Mouse (Mus musculus): Measurements from ENCODE around the gene Rfxap.

The Rfxap gene

DNA sequence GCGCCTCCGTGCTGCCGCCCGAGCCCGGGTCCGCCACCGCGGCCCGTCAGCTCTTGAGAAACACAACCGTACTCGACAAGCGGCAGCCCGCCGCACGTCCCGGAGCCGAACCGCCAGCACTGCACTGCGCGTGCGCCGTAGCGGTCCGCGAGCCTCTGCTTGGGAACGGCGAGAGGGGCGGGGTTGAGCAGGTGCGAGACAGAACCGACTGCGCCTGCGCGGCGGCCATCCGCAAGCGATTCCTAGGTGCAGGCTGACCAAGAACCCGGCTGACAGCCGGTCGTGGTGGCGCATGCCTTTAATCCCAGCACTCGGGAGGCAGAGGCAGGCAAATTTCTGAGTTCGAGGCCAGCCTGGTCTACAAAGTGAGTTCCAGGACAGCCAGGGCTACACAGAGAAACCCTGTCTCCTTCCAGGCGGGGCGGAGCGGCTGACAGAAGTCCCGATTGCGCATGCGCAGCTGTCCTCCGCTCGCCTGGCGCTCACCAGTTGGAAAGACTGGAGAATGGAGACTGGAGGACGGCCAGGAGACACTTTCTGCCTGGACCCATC lies at the start of gene Rfxap:
TSS of gene Rfxap (minus strand) at position 126 of the 552 bp plus-strand sequence.
- DNase-seq (ENCODE audit: low spot score) = peak; percentile 91

DNA sequence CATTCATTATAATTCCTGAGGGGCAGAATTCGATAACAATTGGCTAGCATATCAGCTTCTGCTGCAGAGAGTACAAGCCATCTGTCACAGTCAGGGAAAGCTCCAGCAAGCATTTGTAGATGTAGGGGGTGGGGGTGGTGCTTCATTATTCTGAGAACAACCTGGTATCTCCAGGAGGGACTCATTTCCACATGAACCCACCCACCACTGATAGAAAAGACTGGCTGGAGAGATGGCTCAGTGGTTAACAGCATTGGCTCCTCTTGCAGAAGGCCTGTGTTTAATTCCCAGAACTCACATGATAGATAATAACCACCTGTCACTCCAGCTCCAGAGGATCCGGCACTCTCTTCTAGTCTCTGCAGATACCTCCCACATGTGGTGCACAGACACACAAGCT lies 27.8 kb upstream of the Rfxap start:
- no peak for DNase-seq (ENCODE audit: low spot score)

DNA sequence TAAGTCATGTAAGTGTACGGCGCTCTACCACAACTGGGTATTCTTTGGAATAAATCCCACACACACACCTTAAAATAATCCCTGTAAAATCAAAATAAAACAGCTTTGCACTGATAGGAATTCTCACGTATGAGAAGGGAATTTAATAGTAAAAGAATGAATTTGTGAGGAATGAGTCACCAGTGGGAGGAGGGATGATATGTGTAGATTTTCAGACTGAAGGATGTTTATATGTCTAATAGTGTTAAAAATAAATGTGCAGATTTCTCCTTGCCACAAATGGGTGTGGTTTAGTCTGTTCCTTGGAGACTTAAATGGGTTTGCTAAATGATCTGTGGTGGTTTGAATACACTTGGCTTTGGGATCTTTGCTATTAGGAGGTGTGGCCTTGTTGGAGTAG lies 24.9 kb upstream of the Rfxap start:
- no peak for DNase-seq (ENCODE audit: low spot score)

DNA sequence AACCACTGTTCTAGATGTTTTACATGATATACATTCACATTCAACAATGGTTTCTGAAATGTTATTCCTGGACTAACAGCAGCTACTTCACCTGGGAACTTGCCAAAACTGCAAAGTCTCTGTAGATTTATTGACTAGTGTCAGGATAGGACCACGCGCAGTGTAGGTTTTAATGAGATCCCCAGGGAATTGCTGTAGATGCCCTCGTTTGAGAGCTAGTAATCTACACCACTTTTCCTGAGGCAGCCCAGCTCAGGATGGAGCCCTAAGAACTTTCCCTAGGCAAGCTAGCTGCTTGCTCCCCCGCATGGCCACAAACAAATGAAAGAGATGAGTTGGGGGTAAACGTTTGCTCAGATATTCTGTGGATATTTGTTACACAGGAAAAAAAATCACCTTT lies 14.9 kb upstream of the Rfxap start:
- no peak for DNase-seq (ENCODE audit: low spot score)

DNA sequence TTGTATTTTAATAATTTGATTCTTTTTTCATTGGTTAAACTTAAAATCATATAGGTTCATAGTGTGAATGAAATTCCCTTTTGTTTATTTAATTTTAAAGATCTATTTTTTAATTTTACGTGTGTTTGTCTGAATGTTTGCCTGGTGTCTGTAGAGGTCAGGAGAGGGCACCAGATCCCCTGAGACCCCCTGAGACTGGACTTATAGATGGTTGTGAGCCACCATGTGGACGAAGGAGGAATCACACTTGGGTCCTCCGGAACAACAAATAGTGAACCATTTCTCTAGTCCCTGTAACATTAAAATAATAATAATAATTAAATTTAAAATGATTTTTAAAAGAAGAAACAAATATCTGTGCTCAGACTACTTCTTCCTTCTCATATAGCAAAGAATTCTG lies 7.7 kb upstream of the Rfxap start:
- peak; percentile 22 for DNase-seq (ENCODE audit: low spot score)

DNA sequence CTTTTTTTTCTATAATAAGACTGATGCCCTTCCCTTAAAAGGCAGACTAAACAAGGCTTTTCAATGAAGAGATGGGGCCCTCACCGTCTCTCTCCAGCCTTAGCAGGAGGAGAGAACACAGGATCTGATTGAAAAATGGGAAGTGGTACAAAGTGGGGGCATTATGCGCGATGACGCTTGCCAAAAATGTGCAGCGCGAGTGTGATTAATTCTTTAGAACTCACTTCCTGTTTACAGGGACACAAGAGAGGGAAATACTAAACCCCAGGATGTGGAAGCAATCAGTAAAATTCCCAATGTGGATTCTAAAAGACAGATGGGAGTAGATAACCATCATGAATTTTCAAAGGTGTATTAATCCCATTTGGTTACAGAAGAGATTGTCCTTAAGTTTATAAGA lies 7.0 kb upstream of the Rfxap start:
- no peak for DNase-seq (ENCODE audit: low spot score)

DNA sequence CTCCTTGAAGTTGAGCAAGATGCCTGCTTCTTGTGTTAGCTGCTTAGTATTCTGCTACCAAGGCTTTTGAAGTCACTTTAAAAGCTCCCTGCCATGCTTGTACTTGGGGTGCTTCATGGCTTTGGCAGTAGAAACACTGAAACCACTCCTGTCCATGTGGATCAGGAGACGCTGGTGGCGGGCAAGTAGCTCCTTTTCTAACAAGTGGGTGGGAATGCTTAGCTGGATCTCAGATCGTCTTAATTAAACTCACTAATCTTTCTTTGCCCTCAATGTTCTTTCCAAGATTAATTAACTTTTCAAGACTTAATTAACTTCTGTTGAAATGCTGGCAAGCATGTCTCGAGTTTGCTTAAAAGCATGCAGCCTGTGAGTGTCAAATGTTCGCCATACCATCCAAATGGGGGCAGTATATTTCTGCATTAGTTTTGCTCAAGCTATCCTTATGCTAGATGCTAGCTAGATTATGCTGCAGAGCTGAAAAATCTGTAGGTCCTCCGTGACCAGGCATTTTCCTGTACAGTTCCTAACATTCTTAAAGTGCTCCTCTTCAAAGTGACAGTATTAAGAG lies 5.9 kb upstream of the Rfxap start:
- DNase-seq (ENCODE audit: low spot score) = no peak

DNA sequence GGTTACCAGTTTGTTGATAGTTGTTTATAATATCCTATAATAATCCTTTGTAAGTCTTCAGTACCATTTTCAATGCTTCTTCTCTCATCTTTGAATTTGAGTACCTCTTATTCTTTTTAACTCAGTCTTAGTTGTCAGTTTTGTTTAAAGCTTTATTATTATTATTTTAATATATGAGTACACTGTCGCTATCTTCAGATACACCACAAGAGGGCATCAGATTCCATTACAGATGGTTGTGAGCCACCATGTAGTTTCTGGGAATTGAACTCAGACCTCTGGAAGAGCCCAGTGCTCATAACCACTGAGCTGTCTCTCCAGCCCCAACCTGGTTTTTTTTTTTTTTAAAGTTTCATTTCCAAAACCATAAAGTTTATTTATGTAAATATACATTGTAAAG lies 4.0 kb upstream of the Rfxap start:
- DNase-seq (ENCODE audit: low spot score) = no peak

DNA sequence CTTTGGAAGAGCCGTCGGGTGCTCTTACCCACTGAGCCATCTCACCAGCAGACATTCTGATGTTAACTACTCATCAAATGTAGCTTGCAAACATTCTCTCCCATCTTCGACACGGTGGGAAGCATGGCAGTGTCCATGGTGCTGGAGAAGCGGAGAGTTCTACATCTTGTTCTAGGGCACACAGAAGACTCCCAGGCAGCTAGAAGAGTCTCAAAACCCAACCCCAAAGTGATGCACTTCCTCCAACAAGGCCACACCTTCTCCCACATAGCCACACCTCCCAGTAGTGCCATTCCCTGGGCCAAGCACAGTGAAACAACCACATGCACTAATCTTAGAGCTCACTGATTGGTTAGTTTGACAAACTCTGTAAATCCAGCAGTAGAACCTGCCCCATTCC lies 1.5 kb upstream of the Rfxap start:
- peak; percentile 20 for DNase-seq (ENCODE audit: low spot score)

DNA sequence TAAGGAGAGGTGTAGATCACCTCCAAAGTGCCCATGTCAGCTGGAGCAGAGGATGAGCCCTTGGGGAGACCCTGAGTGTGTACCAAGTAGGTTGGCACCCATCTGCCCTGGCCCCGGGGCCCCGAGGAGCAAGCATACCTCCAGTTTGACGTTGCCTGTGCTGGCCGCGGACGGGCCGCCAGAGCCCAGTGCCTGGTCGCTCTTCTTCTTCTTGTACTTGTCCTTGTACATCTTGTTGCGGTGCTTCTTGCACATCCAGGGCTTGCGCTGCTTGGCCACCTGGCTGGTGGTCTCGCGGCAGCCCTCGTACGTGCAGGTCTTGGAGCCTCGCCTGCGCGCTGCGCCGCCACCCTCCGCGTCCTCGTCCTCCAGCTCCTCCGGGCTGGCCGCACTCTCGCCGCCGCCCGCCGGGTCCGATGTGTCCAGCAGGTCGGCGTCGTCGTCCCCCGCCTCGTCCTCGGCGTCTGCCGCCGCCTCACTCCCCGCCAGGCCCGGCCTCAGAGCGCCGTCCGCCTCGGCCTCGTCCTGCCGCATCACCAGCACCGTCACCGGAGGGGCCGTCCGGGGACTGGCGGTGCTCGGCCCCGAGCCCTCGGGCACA lies 430 bp downstream of the Rfxap start:
- DNase-seq (ENCODE audit: low spot score) = peak; percentile 34

DNA sequence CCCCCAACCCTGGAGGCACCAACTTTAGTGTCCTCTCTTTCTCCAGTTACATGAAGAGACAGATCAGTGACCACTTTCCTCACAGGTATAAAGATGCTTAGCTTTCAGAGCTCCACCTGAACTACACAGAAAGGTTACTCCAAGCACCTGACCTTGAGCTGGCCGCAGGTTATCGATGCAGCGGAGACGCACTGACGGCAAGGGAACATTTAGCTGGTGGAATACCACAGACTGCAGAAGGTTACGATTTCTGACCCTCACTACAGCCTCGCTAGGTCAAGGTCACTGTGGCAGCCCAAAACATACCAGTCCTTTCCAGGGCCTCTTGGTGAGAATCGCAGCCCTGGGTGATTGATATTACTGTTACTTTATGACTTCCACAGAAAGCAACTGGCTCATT lies 3.9 kb downstream of the Rfxap start:
- no peak for DNase-seq (ENCODE audit: low spot score)

DNA sequence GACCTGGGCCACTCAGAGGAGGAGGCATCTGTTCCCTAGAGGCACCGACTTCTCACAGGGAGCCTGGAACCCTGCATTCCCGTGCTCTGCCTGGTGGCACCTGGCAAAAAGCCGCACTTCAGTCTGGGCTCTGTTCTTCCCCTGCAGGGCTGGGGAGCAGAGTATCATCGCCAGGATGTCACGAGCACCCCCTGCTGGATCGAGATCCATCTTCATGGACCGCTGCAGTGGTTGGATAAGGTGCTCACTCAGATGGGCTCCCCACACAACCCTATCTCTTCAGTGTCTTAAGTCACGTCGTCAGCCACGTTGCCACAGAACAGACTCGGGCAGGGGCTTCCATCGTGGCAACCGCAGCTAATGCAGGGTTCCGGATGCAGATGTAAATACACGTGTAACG lies 10.4 kb downstream of the Rfxap start:
- no peak for DNase-seq (ENCODE audit: low spot score)

DNA sequence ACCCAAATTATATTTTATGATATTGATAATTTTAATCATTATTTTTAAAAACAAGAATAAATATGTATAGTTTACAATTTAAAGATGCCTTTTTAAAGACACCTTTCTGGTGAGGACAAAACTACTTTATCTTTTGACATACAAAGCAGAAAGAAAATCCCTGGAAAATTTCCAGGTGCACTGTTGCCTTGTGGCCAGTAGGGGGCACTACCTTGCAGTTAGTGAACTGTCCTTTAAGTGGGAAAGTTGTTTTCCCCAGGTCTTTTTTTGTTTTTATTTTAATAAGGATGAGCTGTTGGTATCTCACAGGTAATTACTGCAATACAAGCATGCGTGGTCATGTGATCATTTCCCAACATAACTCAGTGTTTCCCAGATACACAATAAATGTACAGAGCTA lies 11.8 kb downstream of the Rfxap start:
- no peak for DNase-seq (ENCODE audit: low spot score)

DNA sequence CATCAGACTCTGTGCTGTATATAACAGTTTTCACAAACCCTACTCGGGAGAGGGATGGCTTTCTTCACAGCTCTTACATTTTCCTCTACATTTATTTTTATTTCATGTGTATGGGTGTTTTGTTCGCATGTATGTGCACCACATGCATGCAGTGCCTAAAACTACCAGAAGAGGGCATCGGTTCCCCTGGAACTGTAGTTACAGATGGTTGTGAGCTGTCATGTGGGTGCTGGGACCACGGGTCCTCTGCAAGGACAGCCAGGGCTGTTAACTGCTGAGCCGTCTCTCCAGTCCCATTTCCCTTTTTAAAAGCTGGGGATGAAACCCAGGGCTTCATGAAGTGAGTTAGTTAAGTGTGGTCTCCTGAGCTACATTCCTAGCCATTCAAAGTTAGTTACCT lies 12.2 kb downstream of the Rfxap start:
- no peak for DNase-seq (ENCODE audit: low spot score)

DNA sequence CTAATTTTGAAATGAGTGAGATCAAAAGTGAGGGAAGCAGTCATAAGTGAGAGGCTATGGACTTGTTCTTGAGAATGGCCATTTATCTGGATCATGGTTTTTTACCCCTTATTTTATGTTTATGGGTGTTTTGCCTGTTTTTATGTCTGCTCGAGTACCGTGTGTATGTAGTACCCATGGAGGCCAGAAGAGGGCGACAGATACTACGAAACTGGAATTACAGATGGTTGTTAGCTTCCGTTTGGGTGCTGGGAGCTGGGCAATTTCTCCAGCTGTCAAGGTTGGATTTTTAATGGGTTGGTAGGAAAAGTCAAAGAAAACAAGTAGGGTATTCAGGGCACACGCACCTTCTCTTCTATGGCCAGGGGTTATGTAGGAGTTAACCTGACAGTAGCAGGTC lies 13.8 kb downstream of the Rfxap start:
- no peak for DNase-seq (ENCODE audit: low spot score)

DNA sequence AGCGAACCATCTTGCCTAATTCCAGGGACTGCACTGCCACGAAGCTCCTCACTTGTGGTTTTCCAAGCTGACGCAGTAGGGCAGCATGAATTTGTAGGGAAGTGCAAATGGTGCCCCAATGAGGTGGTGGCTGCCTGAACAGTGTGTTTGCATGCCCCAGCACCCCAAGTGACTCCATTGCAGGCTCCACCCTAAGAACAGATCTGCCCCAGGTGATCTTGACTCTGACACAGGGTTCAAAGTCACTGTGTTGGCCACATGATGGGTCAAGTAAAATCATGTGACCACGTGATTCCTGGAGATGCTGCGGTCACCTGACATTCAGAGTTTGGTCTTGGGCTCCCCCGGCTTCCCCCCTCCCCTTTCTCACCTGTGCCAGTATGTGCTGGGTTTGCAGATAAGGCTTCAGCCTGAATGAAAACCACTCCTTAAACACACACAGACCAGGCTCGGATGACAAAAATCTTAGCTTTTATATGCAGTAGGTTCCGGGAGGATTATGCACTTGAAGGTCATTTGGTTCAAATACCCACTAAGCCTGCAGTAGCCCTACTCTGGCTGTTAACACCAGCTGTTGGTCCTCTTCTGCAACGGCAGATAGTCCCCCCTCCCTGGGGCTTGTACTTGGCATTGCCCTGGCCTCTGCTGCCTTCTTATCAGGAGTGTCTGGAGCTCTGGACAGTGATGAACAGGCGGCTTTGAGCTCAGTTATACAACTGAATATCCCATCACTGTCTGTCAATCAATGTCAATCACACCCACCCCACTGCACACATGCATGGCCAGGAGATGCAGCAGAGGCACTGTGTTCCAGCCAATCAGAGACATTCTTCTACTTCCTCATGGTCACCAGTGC lies 15.5 kb downstream of the Rfxap start:
- no peak for DNase-seq (ENCODE audit: low spot score)

DNA sequence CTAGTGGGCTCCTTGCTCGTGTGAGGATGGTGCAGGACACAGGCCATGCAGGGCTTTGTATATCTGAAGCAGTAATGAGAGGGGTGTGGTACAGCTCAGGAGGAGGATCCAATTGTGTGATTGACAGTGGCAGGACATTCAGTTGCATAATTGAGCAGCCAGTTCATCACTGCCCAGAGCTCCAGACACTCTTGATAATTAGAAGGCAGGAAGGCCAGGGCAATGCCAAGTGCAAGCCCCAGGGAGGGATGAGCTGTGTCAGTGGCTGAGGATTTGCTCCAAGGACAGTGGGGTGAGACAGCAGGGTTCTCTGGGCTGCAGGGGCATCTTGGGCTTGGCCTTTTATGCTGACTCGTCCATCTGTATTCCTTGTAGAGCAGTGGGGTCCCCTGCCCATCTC lies 17.0 kb downstream of the Rfxap start:
- DNase-seq (ENCODE audit: low spot score) = no peak

DNA sequence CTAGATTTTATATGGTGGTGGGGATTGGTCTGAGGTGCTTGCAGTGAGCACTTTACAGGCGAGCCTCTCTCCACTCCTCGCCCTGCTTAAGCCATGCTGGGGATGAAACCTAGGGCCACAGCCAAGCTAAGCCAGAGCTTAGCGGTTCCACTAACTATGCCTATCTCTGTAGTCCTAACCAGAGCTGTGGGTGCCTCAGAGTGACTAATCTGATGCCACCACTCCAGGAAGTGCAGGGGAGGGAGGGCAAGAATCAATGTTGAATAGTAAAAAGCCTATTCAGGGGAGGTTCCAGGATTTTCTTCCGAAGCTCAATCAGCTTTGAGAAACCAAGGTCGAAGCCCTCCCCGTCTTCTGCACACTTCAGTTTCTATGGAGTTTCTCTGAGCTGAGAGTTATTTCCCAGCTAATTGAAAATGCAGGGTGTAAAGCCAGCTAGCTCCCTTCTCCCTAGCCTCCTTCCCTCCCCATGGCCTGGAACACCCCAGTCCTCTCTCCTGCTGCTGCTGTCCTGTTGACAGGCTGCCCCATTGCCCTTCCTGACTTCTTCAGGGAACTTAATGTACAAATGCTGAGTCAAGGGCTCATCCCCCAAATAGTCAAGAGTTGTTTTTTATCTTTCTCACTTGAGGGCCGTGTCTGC lies 31.5 kb downstream of the Rfxap start:
- no peak for DNase-seq (ENCODE audit: low spot score)

DNA sequence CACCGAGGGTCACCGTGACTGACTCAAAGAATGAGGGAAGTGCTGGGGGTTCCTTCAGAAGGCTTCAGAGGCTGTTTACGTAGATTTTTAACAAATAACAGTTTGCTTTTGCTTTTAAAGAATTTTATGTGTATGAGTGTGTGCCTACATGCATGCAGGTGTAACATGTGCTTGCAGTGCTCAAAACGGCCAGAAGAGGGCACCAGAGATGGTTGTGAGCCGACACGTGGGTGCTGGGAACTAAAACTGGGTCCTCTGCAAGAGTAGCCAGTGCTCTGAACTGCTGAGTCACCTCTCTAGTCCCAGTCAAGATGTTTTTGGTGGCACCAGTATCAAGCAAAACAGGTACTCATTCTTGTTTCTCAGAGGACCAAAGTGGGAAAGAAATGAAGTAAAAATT lies 34.0 kb downstream of the Rfxap start:
- no peak for DNase-seq (ENCODE audit: low spot score)

DNA sequence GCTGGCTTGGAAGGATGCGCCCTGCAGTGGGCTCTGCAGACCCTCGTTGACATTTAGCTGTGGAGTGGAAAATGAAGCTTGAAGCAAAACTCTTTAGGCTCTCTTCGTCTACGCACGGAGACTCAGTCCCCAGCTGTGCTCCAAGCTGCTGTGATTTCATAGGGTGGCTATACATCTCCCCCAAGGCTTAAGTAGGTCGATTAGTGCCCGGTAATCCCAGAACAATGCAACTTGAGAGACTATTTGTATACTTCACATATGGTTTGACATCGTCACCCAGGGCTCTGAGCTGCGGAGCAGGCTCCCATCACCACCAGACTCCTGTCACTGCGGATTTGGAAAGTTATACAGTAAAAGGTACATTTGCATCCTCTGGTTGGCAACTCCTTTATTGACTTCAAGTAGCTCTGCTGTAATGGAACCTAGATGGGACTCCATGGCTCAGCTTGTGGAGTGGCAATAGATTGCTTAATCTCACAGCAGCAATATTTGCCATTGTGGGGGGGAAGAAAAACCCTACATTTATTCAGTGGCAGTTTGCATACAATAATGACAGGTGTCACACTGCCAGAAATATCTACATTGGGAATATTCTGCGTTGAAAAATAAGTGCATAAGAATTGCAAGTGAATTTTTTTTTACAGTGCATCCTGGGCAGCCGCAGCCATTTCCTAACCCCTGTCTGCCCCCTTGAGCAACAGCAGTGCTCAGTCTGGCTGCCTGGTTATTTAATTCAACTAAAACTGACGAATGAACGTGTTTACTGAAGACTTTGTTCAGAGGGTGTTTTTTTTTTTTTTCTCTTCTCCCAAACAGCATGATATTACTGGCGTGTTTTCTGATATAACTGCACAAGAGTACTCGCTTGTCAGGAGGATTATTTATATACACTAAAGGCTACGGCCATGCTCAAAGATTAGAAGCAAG lies 38.0 kb downstream of the Rfxap start:
- DNase-seq (ENCODE audit: low spot score) = no peak

DNA sequence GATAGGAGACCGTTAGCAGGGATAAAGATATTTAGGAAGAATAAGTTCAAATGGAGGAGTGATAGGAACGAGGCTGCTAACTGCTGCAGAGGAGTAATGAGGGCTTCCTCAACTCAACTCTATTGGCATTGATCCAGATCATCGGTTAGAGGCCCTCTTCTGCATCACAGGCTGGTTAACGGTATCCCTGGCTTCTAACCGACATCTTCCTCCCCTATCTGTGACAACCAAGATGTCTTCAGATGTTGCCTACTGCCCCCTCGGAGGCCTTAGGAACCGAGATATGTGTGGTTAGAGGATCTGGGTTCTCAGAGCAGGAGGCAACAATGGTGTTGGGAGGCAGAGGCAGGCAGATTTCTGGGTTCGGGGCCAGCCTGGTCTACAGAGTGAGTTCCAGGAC lies 39.0 kb downstream of the Rfxap start:
- DNase-seq (ENCODE audit: low spot score) = no peak

DNA sequence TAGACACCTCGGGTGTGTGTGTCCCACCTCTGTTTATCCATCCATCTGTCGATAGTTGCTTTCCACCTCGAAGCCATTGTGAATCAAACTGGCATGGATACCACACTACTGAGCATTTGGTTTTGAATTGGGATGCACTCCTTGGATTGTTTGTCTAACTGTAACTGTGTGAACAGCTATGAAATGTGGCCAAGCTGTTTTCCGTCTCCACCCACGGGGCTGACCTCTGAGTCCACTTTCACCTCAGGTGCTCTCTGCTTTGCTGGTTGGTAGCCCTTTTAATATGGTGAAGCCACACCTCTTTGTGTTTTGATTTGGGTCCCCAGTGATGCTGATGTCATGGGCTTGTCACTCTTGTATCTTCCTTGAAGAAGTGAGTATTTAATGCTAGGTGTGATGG lies 40.8 kb downstream of the Rfxap start:
- DNase-seq (ENCODE audit: low spot score) = no peak

Data from c-Kit-positive CD71-positive TER-119-positive erythroid progenitor cells, embryonic 14.5 days (primary cell).